Mouse (Mus musculus) kidney, postnatal 4 days (tissue): ENCODE data around the gene Cldn19.

Experiments used
- DNase-seq, 2 experiments: peaks; one replicate each; pipeline ENCODE4 v3.0.0; 2021; ENCODE audit warnings: mixed read lengths in 2 of 2

Gene Cldn19

DNA sequence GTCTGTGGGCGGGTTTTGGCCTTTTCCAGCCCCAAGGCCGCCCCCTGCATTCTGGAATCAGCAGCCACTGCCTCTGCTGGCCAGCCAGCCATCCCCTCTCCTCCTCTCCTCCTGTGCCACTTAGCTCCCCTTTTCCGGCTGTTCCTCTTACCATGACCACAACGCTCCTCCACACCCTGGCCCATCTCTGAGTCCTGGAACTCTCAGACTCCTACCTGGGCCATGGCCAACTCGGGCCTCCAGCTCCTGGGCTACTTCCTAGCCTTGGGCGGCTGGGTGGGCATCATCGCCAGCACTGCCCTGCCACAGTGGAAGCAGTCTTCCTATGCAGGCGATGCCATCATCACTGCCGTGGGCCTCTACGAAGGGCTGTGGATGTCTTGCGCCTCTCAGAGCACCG lies at the start of gene Cldn19:
TSS of gene Cldn19 (plus strand) at position 64 of the 400 bp plus-strand sequence.
- DNase-seq: peak; percentile 41 to 62

DNA sequence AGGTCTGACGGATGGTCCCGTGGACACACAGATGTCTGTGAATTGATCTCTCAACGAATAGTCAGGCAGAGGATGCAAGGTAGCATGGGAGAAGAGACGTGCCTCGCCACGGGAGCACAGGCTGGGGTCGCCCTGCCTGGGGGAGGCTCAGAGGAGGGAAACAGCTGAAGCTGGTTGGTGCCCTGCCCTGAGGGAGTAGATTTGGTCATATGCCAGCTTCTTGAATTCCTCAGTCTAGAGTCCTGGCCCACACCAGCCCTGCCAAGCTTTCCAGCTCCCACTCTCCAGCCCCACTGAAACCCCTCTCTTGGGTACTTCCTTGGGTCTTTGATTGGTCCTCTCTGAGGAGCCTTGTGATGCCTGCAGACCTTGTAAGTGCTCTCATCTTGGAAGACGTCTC lies 38.5 kb upstream of the Cldn19 start:
- peak; percentile 17 for DNase-seq

DNA sequence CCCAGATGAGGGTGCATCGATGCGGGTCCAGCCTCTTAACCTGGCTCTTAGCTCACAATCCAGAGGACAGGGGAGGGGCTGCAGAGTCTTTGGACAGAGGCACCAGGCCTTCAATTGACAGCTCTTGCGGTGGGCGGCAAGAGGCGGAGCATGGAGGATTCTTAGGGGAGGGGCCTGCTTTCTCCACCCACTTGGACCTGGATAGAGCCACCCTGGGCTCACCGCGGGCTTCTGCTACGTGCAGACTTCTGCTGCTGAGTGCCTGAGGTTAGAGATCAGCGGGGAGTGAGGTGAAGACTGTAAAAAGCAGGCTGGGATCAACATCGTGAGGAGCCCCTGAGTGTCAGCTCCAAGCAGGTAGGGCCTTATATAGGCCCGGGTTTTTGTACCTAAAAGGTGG lies 37.0 kb upstream of the Cldn19 start, which contains the start of gene Tmem269:
TSS of gene Tmem269 (minus strand) at position 49 of the 400 bp plus-strand sequence.
- peak; percentile 36 to 46 for DNase-seq

GRCm38 (mm10) chr4:119223696-119224095 lies 31.5 kb upstream of the Cldn19 start:
- peak; percentile 57 to 69 for DNase-seq

DNA sequence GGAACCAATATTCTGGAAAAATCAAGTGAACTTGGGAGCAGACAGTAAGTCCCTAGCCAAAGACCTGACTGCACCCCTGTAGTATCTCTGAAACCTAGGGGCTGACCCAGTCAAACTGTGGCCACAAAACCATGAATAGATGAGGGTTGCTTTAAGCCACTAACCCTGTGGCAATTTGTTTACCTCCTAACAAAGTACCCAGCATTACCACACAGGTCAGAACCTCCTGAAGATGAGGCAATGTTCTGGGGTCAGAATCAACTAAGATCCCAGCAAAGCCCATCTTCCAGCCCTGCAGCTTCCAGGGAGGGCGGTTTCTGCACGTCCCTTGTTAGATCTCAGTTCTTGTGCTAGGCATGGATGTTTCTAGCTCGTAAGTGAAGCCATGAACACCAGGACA lies 30.7 kb upstream of the Cldn19 start:
- no peak for DNase-seq

- DNase-seq: no peak
Measured at GRCm38 (mm10) chr4:119225719-119226118, 29.5 kb upstream of the Cldn19 start.

GRCm38 (mm10) chr4:119226751-119227150 lies 28.5 kb upstream of the Cldn19 start:
- DNase-seq: no peak

- DNase-seq: peak; percentile 100
Measured at GRCm38 (mm10) chr4:119232410-119233255, 22.6 kb upstream of the Cldn19 start, which contains the start of the genes AU022252 and P3h1. Gene AU022252 (minus strand): TSS chr4:119232712. Gene P3h1 (plus strand): TSS chr4:119232915.

- DNase-seq: peak; percentile 60 to 72
Measured at GRCm38 (mm10) chr4:119233256-119233901, 21.8 kb upstream of the Cldn19 start.

DNA sequence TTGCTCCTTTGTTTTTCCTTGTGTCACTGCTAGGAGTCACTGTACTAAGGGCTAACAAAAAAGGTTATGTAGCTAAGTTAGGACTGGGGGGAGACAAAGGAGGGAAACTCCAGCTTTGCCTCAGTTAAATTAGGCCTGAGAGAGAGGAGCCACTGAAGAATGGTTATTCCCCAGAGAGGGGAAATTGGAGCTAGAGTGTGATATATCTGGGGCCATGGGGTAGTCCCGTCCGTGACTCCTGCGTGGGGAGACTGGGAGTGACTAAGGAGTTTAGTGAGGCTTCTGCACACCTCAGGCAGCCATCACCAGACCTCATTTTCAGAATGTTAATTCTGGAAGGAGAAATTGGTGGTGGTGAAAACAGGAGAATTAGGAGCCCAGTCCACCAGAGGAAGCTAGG lies 20.9 kb upstream of the Cldn19 start:
- DNase-seq: no peak

- DNase-seq: no peak
Measured at GRCm38 (mm10) chr4:119238661-119239060, 16.6 kb upstream of the Cldn19 start.

GRCm38 (mm10) chr4:119239181-119239682 lies 16.0 kb upstream of the Cldn19 start:
- DNase-seq: peak; percentile 45 to 57

- peak; percentile 68 to 71 for DNase-seq
Measured at GRCm38 (mm10) chr4:119241664-119242063, 13.6 kb upstream of the Cldn19 start.

DNA sequence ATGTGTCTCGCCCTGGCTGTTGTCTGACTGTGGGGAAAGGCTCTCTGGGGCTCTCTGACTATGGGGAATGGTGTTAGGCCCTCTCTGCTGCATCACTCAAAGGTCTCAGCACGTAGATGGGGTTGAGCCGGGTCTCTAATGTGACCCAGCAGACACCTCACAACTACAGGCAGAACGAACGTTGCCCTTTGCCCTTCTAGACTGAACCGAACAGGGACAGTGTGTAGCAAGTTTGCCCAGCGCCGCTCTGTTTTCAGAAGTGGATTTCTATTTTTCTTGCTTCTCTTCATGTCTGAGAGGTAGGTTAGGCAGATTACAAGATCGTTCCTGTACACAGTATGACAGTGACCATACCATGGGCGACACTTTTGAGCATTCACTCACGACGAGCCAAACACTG lies 12.6 kb upstream of the Cldn19 start:
- no peak for DNase-seq

DNA sequence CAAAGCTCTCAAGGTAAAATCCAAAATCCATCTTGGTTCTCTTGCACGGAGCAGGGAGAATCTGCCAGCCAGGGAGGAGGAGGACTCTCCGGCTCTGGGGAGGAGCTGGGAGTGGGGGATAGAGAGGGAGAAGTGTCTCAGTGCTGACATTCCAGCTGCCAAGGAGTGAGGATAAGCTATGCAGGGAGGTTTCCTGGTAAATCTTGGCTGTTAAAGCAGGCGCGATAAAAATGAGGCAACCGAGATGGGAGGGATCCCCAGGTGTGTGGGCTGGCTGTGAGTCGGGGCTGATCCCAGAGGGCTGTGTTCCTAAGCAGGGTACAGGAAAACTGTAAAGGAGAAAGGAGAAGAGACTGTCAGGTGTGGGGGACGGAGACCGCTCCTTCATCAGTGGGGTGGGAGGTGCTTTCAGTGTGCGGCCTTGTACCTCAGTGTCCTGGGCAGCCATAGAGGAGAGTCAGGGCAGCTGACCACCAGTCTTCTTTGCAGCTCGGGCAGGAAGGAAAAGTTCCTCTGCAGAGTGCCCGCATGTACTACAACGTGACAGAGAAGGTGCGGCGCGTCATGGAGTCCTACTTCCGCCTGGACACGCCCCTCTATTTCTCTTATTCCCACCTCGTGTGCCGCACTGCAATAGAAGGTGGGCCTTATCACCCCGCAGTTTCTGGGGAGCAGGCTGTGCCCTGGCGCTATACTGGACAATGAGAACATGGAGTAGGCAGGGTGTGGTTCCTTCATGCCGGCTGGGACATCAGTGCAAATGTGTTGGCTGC lies 10.6 kb upstream of the Cldn19 start:
- no peak for DNase-seq

DNA sequence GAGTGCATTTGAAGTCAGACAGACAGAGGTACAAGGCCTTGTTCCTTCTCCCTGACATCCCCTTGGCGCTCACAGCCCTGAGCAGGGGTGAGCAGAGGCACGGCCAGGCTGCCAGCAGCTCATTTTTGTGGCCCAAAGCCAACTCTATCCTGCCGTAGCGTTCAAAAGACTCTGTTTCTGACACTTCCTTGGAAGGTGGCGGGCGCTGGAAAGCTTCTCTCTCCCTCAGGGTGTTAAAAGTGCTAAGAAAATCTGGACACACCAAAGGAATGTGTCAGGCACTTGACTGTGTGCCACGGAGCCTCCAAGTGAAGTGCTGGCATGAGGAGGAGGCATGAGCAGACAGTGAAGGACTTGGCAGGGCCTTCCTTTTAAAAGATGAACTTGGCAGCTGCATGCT lies 9.7 kb upstream of the Cldn19 start:
- no peak for DNase-seq

DNA sequence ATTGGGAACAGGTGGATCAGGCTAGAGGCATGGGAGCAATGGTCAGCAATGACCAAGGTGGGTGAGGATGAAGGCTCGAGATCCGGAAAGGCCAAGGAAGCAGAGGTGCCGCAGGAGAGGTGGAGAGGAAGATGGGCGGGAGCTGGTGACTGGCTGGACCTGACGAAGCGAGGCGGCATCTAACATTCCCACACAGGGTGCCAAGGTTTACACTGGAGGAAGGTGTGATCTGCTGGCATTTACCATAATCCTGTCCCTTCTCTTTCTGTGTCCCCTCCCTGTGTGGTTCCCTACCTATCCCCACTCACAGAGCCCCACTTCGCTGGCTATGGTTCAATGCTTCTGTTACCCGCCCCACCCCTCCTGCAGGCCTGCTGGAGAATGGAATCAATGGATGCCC lies 9.3 kb upstream of the Cldn19 start:
- no peak for DNase-seq

GRCm38 (mm10) chr4:119246688-119247225 lies 8.5 kb upstream of the Cldn19 start:
- no peak for DNase-seq

DNA sequence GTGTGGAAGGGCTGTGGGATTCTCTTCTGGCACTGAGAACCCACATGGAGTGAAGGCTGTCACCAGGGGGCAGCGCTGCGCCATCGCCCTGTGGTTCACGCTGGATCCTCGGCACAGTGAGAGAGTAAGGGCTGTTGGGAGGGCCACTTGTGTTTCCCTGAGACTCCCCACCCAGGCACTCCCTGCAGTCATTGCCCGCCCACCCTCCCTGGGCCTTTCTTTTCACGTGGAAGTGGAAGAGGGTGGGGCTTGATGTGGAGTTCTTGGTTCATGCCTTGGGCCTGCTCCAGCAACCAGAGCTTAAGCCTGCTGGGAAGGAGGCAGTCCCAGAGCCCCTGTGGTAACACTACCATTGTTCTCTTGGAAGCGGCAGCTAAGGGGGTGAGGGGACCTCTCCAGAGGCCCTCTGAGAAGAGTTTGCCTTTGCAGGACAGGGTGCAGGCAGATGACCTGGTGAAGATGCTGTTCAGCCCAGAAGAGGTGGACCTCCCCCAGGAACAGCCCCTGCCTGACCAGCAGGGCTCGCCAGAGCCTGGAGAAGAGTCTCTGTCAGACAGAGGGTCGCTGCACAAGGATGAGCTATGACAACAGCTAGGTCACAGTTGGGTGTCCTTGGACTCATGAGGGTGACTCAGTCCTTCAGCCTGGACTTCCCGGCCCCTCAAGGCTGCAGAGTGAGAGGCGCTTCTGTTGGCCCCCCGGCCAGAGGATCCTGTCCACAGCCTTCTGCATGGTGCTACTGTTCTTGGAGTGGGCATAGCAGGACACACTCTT lies 7.6 kb upstream of the Cldn19 start:
- DNase-seq: peak; percentile 90 to 91

- DNase-seq: peak; percentile 52 to 65
Measured at GRCm38 (mm10) chr4:119248407-119248965, 6.7 kb upstream of the Cldn19 start.

- peak; percentile 47 to 62 for DNase-seq
Measured at GRCm38 (mm10) chr4:119252025-119252808, 3.0 kb upstream of the Cldn19 start.
